Mouse (Mus musculus): ENCODE results near the gene Hbp1. TPM values are rescaled to one million over a fixed set of nuclear protein-coding genes. Genes with fewer than 3 reads are reported as not detected.

The Hbp1 gene
- polyA plus RNA-seq, 1 experiment from 2014 or later = 116 TPM

DNA sequence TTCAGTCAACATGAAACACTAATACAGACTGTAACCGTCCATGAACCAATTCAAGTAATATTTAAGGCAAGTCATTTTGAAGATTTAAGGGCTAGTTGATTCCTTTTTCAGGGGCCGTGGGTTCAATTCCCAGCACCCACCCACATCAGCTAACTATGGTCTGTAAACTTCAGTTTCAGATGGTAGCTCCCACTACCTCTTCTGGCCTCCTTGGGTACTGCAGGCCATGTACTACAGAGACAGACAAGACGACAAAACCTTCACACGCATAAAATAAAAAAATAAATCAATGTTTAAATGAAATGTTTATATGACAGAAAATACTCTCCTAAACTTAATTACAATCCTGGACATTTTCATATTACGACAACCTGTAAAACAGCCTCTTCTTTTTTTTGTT lies 2.9 kb downstream of the Hbp1 start:
- ATAC-seq (ENCODE audit: low read depth) = no peak
- Histone ChIP-seq H3K27ac (replicated peaks; ENCODE audit: low read depth, low read length) (no peak overlapping the region), H3K9ac (ENCODE audit: low read depth, low read length) (no peak overlapping the region), H3K4me1 (ENCODE audit: control insufficient read depth, insufficient read depth, low read length) (0 out of 2 replicates have a peak, but pooled peaks cover 5% of the 10 kb centered on the region), H3K36me3 (ENCODE audit: control insufficient read depth, insufficient read depth, low read length) (peaks cover 15% of the 10 kb centered on the region), H3K27me3 (replicated peaks; ENCODE audit: control insufficient read depth, insufficient read depth, low read length) (no peaks in the 10 kb centered on the region), H3K4me3 (ENCODE audit: low read depth, low read length) (no peak overlapping the region), H3K9me3 (ENCODE audit: control insufficient read depth, low read length) (no peaks in the 10 kb centered on the region), H3K4me2 (ENCODE audit: low read depth, low read length) (no peak overlapping the region)
- no peak for DNase-seq (ENCODE audit: low spot score)
- WGBS = 94% methylated on average over 5 of the region's 5 CpGs

DNA sequence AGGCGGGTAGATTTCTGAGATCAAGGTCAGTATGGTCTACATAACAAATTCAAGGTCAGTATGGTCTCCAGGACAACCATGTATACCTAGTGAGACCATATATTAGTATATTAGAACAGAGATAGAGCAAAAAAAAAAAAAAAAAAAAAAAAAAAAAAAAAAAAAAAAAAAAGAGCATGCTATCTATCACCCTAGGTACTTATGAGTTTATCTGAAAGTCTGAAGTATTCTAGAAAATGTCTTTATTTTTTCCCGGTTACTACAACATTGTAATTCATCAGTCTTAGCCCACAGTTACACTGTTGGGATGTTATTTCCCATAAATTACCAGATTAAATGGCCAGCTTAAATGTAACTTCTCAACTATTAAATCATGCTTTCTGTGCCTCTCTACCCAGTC lies 5.9 kb downstream of the Hbp1 start:
- Histone ChIP-seq H3K4me3 (ENCODE audit: low read depth, low read length) (no peak overlapping the region), H3K4me2 (ENCODE audit: low read depth, low read length) (no peak overlapping the region), H3K9ac (ENCODE audit: low read depth, low read length) (no peak overlapping the region), H3K9me3 (ENCODE audit: control insufficient read depth, low read length) (no peaks in the 10 kb centered on the region), H3K36me3 (ENCODE audit: control insufficient read depth, insufficient read depth, low read length) (peaks cover 41% of the 10 kb centered on the region), H3K27me3 (replicated peaks; ENCODE audit: control insufficient read depth, insufficient read depth, low read length) (no peaks in the 10 kb centered on the region), H3K4me1 (ENCODE audit: control insufficient read depth, insufficient read depth, low read length) (0 out of 2 replicates have a peak, but pooled peaks cover 5% of the 10 kb centered on the region), H3K27ac (replicated peaks; ENCODE audit: low read depth, low read length) (no peak overlapping the region)
- ATAC-seq (ENCODE audit: low read depth) = no peak
- 88% methylated on average over 2 of the region's 2 CpGs for WGBS
- no peak for DNase-seq (ENCODE audit: low spot score)

DNA sequence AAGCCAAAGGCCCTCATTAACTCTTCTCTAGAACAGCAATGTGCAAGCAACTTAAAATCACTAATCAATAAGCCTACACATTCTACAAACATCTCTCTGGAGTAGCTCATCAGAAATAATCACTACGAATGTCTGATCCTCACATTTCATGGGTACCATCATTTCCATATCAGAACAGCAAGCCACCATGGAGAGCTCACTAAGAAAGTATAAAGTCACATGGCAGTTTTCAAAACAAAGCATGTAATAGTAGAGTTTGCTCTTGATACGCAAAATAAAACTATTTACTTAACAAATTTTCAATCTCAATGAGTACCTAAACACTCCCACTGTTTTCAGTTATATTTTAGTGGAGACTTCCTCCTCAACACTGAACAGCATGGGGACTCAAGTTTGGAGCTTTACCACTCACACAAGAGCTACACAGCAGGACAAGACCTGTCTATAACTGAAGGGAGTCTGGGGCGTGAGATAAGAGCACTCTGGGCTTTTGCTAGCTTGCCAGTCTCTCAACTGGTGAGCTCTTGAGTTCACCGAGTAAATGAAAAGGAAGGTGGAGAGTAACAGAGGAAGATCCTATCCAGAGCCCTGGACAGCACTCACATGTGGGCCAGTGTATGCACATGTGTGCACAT lies 7.2 kb downstream of the Hbp1 start:
- Histone ChIP-seq H3K9me3 (ENCODE audit: control insufficient read depth, low read length) (no peaks in the 10 kb centered on the region), H3K4me2 (ENCODE audit: low read depth, low read length) (no peak overlapping the region), H3K4me1 (ENCODE audit: control insufficient read depth, insufficient read depth, low read length) (no peaks in the 10 kb centered on the region), H3K9ac (ENCODE audit: low read depth, low read length) (no peak overlapping the region), H3K36me3 (ENCODE audit: control insufficient read depth, insufficient read depth, low read length) (peaks cover 54% of the 10 kb centered on the region), H3K27ac (replicated peaks; ENCODE audit: low read depth, low read length) (no peak overlapping the region), H3K27me3 (replicated peaks; ENCODE audit: control insufficient read depth, insufficient read depth, low read length) (no peaks in the 10 kb centered on the region), H3K4me3 (ENCODE audit: low read depth, low read length) (no peak overlapping the region)
- DNase-seq (ENCODE audit: low spot score) (no peak), ATAC-seq (ENCODE audit: low read depth) (no peak)
- WGBS = 89% methylated on average over 4 of the region's 4 CpGs

DNA sequence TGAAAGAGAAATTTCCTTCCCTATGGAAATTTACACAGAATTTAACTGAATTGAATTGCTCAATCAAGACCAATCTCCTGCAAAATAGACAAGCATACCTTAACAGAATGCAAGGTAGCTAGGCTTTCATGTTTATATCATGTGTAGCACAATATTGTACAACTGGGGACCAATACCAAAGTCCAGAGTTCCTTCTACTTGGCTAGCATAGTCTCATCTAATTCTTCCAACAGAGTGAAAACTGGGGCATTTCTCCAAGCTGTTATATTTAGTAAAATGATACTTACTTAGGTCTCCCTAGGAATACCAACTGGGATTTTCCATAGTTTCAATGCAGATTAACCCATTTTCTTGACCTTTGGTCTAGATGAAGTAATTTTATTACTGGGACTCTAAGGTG lies 11.3 kb downstream of the Hbp1 start:
- H3K4me2 ChIP-seq (ENCODE audit: low read depth, low read length) = no peak overlapping the region
- H3K36me3 ChIP-seq (ENCODE audit: control insufficient read depth, insufficient read depth, low read length) = peaks cover 90% of the 10 kb centered on the region
- no peaks in the 10 kb centered on the region for H3K4me1 ChIP-seq (ENCODE audit: control insufficient read depth, insufficient read depth, low read length)
- no peak for DNase-seq (ENCODE audit: low spot score)
- no peak for ATAC-seq (ENCODE audit: low read depth)
- no peak overlapping the region for H3K4me3 ChIP-seq (ENCODE audit: low read depth, low read length)
- no peak overlapping the region for H3K27ac ChIP-seq (replicated peaks; ENCODE audit: low read depth, low read length)
- no peaks in the 10 kb centered on the region for H3K27me3 ChIP-seq (replicated peaks; ENCODE audit: control insufficient read depth, insufficient read depth, low read length)
- no peak overlapping the region for H3K9ac ChIP-seq (ENCODE audit: low read depth, low read length)
- H3K9me3 ChIP-seq (ENCODE audit: control insufficient read depth, low read length) = no peaks in the 10 kb centered on the region

DNA sequence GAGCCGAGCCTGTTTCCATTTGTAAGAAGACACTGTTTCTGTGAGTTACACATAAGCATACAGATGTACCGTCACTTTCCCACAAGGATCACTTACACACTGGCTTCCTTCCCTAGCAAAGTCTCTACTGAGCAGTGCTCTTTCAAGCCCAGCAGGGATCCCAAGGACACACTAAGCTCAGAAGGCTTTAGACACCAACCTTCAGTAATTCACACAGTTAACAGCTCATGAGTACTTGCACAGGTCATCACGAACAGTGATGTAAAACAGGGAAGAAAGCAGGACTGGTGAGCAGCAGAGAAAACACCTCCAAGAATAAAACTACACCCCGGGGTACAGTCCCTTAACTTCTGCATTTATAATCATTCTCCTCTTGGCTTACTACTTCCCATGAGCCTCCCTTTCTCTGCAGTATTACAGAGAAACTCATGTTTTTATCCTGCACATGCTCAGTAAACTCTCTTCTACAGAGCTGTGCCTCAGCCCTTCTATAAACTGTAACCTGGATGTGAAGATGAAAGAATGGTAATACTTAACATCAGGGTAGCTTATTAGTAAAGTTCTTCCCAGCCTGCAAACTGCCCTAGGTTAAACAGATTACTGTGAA lies 11.8 kb downstream of the Hbp1 start:
- no peak for DNase-seq (ENCODE audit: low spot score)
- Histone ChIP-seq H3K4me3 (ENCODE audit: low read depth, low read length) (no peak overlapping the region), H3K4me2 (ENCODE audit: low read depth, low read length) (no peak overlapping the region), H3K27me3 (replicated peaks; ENCODE audit: control insufficient read depth, insufficient read depth, low read length) (no peaks in the 10 kb centered on the region), H3K4me1 (ENCODE audit: control insufficient read depth, insufficient read depth, low read length) (no peaks in the 10 kb centered on the region), H3K27ac (replicated peaks; ENCODE audit: low read depth, low read length) (no peak overlapping the region), H3K9ac (ENCODE audit: low read depth, low read length) (no peak overlapping the region), H3K36me3 (ENCODE audit: control insufficient read depth, insufficient read depth, low read length) (peaks cover 90% of the 10 kb centered on the region), H3K9me3 (ENCODE audit: control insufficient read depth, low read length) (no peaks in the 10 kb centered on the region)
- ATAC-seq (ENCODE audit: low read depth) = no peak
- 88% methylated on average over 4 of the region's 4 CpGs for WGBS

DNA sequence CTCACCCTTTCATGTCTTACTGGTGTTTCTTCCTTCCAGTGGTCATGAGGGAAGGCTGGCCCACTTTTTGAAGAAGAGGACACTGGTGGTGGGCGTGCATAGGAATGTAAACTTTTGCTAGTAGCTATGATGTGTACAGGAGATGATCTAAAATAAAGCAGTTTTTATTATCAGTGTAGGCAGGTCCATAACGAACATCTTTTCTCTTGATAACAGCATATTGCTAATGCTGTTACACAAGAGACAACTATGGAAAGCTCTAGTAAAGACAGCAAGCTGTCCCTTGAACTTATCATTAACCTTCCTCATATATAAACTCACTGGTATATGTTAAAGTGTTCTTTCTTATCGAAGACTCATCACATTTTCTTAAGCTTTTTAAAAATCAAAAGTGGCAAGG lies 12.7 kb downstream of the Hbp1 start:
- Histone ChIP-seq H3K27ac (replicated peaks; ENCODE audit: low read depth, low read length) (no peak overlapping the region), H3K4me3 (ENCODE audit: low read depth, low read length) (no peak overlapping the region), H3K4me2 (ENCODE audit: low read depth, low read length) (no peak overlapping the region), H3K9me3 (ENCODE audit: control insufficient read depth, low read length) (no peaks in the 10 kb centered on the region), H3K4me1 (ENCODE audit: control insufficient read depth, insufficient read depth, low read length) (no peaks in the 10 kb centered on the region), H3K9ac (ENCODE audit: low read depth, low read length) (no peak overlapping the region), H3K27me3 (replicated peaks; ENCODE audit: control insufficient read depth, insufficient read depth, low read length) (no peaks in the 10 kb centered on the region), H3K36me3 (ENCODE audit: control insufficient read depth, insufficient read depth, low read length) (peaks cover 90% of the 10 kb centered on the region)
- DNase-seq (ENCODE audit: low spot score) (no peak), ATAC-seq (ENCODE audit: low read depth) (no peak)
- 91% methylated on average over 3 of the region's 3 CpGs for WGBS

DNA sequence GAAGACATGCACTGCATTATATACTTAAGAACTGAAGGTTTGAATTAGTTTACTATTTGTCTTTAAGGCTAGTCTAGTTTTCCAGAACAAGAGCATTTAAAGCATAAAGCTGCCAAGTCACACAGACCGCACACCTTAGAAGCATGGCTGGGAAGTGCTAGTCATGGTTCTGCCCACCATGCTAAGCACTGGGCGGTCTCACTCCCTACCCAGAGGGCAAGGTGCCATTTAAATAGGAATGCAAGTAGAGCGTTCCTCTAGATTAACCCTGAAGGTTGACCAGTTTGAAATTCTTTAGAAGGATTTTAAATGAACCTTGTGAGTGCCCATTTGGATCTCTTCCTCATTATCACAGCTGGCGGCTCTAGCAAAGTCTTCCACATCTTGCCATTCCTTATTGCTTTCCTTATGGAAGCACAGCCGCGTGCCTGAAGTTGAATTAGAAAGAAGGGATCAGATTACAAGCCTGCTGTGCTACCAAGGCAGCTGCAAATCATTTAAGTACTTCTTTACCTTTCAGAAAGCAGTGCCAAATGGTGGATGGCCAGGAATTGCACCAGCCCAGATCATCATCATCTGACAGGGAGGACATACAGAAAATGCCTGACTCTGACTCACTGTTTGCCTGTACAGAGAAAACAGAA lies 13.6 kb downstream of the Hbp1 start:
- Histone ChIP-seq H3K36me3 (ENCODE audit: control insufficient read depth, insufficient read depth, low read length) (peaks cover 90% of the 10 kb centered on the region), H3K4me3 (ENCODE audit: low read depth, low read length) (no peak overlapping the region), H3K27ac (replicated peaks; ENCODE audit: low read depth, low read length) (no peak overlapping the region), H3K4me2 (ENCODE audit: low read depth, low read length) (no peak overlapping the region), H3K27me3 (replicated peaks; ENCODE audit: control insufficient read depth, insufficient read depth, low read length) (no peaks in the 10 kb centered on the region), H3K9ac (ENCODE audit: low read depth, low read length) (no peak overlapping the region), H3K9me3 (ENCODE audit: control insufficient read depth, low read length) (no peaks in the 10 kb centered on the region), H3K4me1 (ENCODE audit: control insufficient read depth, insufficient read depth, low read length) (no peaks in the 10 kb centered on the region)
- no peak for ATAC-seq (ENCODE audit: low read depth)
- DNase-seq (ENCODE audit: low spot score) = peak; percentile 71
- WGBS = 26% methylated on average over 6 of the region's 6 CpGs

DNA sequence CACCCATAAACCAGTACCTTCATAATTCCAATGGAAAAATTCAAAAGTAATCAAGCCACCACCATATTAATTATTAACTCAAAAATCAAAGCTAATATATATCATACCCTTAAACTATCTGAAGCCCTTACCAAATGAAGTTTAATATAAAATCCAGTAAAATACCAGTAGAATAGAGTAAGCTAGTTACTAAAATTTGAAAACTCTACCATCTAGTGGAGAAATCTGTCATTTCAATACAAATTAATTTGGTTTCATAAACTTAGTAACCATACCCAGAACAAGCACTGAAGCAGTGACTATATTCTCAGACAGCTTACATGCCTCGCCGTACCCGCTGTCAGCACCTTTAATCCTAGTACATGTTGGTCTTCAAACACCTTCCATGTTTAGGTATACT lies 18.5 kb downstream of the Hbp1 start:
- H3K4me3 ChIP-seq (ENCODE audit: low read depth, low read length) = no peak overlapping the region
- WGBS = 96% methylated on average over 3 of the region's 3 CpGs
- H3K9me3 ChIP-seq (ENCODE audit: control insufficient read depth, low read length) = no peaks in the 10 kb centered on the region
- no peaks in the 10 kb centered on the region for H3K27me3 ChIP-seq (replicated peaks; ENCODE audit: control insufficient read depth, insufficient read depth, low read length)
- peaks cover 85% of the 10 kb centered on the region for H3K36me3 ChIP-seq (ENCODE audit: control insufficient read depth, insufficient read depth, low read length)
- H3K9ac ChIP-seq (ENCODE audit: low read depth, low read length) = no peak overlapping the region
- no peak overlapping the region for H3K27ac ChIP-seq (replicated peaks; ENCODE audit: low read depth, low read length)
- H3K4me2 ChIP-seq (ENCODE audit: low read depth, low read length) = no peak overlapping the region
- no peaks in the 10 kb centered on the region for H3K4me1 ChIP-seq (ENCODE audit: control insufficient read depth, insufficient read depth, low read length)
- DNase-seq (ENCODE audit: low spot score) (no peak), ATAC-seq (ENCODE audit: low read depth) (no peak)

DNA sequence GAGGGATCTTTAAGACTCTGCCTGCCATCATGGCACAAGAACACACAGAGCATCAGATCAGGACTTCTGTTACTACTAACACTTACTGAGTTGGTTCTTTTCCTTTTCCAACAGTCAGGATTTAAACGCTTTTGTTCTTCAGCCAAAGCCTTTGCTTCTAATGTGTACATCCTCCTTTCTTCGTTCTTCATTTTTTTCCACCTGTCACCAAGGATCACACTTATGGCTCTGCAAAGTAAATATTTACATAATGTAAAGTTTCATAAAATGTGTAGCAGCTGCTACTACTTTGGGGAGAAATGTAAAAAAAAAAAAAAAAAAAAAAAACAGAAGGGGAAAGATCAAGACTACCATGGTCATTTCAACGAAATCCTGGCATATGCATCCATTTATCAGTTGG lies 21.8 kb downstream of the Hbp1 start:
- Histone ChIP-seq H3K9me3 (ENCODE audit: control insufficient read depth, low read length) (no peaks in the 10 kb centered on the region), H3K4me2 (ENCODE audit: low read depth, low read length) (no peak overlapping the region), H3K9ac (ENCODE audit: low read depth, low read length) (no peak overlapping the region), H3K36me3 (ENCODE audit: control insufficient read depth, insufficient read depth, low read length) (peaks cover 77% of the 10 kb centered on the region), H3K4me1 (ENCODE audit: control insufficient read depth, insufficient read depth, low read length) (no peaks in the 10 kb centered on the region), H3K27me3 (replicated peaks; ENCODE audit: control insufficient read depth, insufficient read depth, low read length) (no peaks in the 10 kb centered on the region), H3K27ac (replicated peaks; ENCODE audit: low read depth, low read length) (no peak overlapping the region), H3K4me3 (ENCODE audit: low read depth, low read length) (no peak overlapping the region)
- DNase-seq (ENCODE audit: low spot score) = peak; percentile 7
- 64% methylated on average over 3 of the region's 3 CpGs for WGBS
- no peak for ATAC-seq (ENCODE audit: low read depth)

Data from embryonic facial prominence, embryonic 14.5 days (tissue).